Mouse (Mus musculus): ENCODE measurements at regions not wholly inside any gene's neighbourhood (a gene's known extent, or its start where the extent isn't known, plus 50 kb on each side); places are given as distances from the start of the nearest gene placed in this dataset.

DNA sequence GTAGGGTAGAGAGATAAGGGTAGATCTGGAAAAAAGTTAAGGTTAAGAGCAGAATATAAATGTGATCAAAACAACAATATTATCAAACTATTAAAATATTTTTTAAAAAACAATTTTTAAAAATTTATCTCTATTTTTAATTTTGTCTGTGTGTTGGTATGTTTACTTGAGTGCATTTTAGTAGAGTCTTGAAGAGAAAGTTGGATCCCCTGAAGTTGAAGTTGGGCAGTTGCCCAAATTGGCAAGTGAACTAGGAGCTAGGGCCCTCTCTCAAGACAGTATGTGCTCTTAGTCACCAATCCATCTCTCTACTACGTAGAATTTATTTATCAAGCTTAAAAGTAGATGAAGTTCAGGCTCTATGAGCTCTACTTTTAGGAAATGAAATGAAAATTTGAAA is 59.9 kb downstream of the Adamts1 start:
- Histone ChIP-seq H3K4me2 (no peak overlapping the region), H3K4me3 (no peak overlapping the region), H3K27me3 (no peaks in the 10 kb centered on the region), H3K4me1 (0 out of 2 replicates have a peak, but pooled peaks cover 6% of the 10 kb centered on the region), H3K9me3 (replicated peaks) (no peaks in the 10 kb centered on the region), H3K36me3 (ENCODE audit: poor library complexity, severe bottlenecking) (no peaks in the 10 kb centered on the region), H3K27ac (no peak overlapping the region), H3K9ac (no peak overlapping the region)
- no peak for ATAC-seq
- WGBS: 95% methylated on average over 1 of the region's 1 CpGs

DNA sequence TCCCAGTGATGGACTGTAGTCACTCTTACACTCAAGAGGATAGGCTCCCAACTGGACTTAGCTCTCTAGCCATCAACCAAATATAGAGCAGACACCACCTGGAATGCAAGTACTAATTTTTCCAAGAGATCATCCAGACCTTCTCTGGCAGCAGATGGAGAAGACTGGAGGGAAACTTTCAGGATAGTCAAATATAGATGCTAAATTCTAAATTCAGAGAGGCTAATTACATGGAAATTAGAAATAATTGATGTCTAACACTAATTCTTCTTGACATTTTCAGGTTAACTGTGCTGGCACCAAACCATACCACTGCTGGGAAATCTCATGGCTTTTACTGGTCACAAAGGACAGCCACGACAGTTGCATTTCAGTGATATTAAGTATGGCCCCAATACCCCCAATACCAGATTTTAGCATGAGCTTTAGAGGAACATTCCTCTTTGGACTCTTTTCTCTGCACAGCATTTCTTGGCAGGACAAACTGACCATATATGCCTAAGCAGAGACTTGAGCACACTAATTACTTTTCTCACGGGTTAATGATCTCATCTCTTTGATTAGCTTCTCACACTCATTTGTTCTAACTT is 64.2 kb downstream of the Adamts1 start:
- Histone ChIP-seq H3K27me3 (no peaks in the 10 kb centered on the region), H3K4me1 (no peaks in the 10 kb centered on the region), H3K9ac (no peak overlapping the region), H3K4me2 (no peak overlapping the region), H3K36me3 (ENCODE audit: poor library complexity, severe bottlenecking) (no peaks in the 10 kb centered on the region), H3K27ac (no peak overlapping the region), H3K4me3 (no peak overlapping the region), H3K9me3 (replicated peaks) (no peaks in the 10 kb centered on the region)
- WGBS: 77% methylated on average over 2 of the region's 2 CpGs
- no peak for ATAC-seq

DNA sequence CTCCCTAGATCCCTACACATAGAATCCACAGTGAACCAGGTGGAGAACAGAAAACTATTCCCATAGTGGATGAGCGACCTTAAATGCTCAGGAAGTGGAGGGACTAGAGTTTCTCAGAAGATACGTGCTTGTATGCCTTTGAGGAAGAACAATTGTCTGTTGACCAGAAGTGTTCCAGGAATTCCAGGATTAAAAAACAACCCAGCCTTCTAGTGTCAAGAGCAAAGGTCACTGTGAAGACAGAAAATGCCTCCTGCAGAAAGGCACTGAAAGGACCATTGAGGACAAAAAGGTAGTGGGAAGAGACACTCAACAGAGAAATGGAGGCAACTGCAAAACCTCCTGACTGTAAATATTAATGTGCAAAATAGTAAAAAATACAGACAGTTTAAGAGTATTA is 74.9 kb downstream of the Adamts1 start:
- WGBS: 82% methylated on average over 2 of the region's 2 CpGs
- no peak overlapping the region for H3K4me3 ChIP-seq
- no peak overlapping the region for H3K9ac ChIP-seq
- no peaks in the 10 kb centered on the region for H3K36me3 ChIP-seq (ENCODE audit: poor library complexity, severe bottlenecking)
- no peak overlapping the region for H3K27ac ChIP-seq
- H3K4me1 ChIP-seq: no peaks in the 10 kb centered on the region
- H3K27me3 ChIP-seq: no peaks in the 10 kb centered on the region
- H3K9me3 ChIP-seq (replicated peaks): no peaks in the 10 kb centered on the region
- no peak for ATAC-seq
- no peak overlapping the region for H3K4me2 ChIP-seq

- no peaks in the 10 kb centered on the region for H3K36me3 ChIP-seq (ENCODE audit: poor library complexity, severe bottlenecking)
- no peak overlapping the region for H3K4me2 ChIP-seq
- H3K4me3 ChIP-seq: no peak overlapping the region
- no peaks in the 10 kb centered on the region for H3K4me1 ChIP-seq
- peak; percentile 36; the same call in 1 of the 2 replicates for ATAC-seq
- no peak overlapping the region for H3K27ac ChIP-seq
- no peak overlapping the region for H3K9ac ChIP-seq
- no peaks in the 10 kb centered on the region for H3K27me3 ChIP-seq
- no peaks in the 10 kb centered on the region for H3K9me3 ChIP-seq (replicated peaks)
- WGBS: 74% methylated on average over 2 of the region's 2 CpGs
Observed at GRCm38 (mm10) chr16:85721968-85722367, 80.9 kb downstream of the Adamts1 start.

DNA sequence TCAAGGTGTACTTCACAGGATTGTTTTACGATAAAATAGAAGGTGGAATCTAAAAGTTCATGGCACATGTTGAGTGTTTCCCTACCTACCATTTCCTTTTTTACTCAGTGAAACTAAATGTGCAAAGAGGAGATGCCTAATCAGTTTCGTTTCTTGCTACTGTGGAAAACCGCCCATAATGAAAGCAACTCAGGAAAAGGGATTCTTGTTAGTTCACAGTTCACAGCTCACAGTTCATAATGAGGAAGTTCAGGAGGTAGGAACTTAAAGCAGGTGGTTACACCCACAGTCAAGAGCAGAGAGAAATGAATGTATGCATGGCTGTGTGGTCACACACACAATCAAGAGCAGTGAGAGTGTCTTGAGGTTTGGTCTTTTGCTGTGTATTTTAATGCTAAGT is 90.6 kb downstream of the Adamts1 start:
- H3K36me3 ChIP-seq (ENCODE audit: poor library complexity, severe bottlenecking): no peaks in the 10 kb centered on the region
- H3K27me3 ChIP-seq: no peaks in the 10 kb centered on the region
- no peaks in the 10 kb centered on the region for H3K4me1 ChIP-seq
- H3K4me2 ChIP-seq: no peak overlapping the region
- H3K9me3 ChIP-seq (replicated peaks): no peaks in the 10 kb centered on the region
- no peak overlapping the region for H3K4me3 ChIP-seq
- ATAC-seq: no peak
- H3K9ac ChIP-seq: no peak overlapping the region
- WGBS: 89% methylated on average over 3 of the region's 3 CpGs
- H3K27ac ChIP-seq: no peak overlapping the region

- H3K4me2 ChIP-seq: no peak overlapping the region
- no peaks in the 10 kb centered on the region for H3K27me3 ChIP-seq
- no peaks in the 10 kb centered on the region for H3K4me1 ChIP-seq
- H3K36me3 ChIP-seq (ENCODE audit: poor library complexity, severe bottlenecking): no peaks in the 10 kb centered on the region
- 90% methylated on average over 9 of the region's 9 CpGs for WGBS
- no peak for ATAC-seq
- no peak overlapping the region for H3K4me3 ChIP-seq
- no peak overlapping the region for H3K9ac ChIP-seq
- H3K27ac ChIP-seq: no peak overlapping the region
- no peaks in the 10 kb centered on the region for H3K9me3 ChIP-seq (replicated peaks)
Observed at GRCm38 (mm10) chr16:85704254-85705020, 98.5 kb downstream of the Adamts1 start.

- Histone ChIP-seq H3K27me3 (no peaks in the 10 kb centered on the region), H3K9me3 (replicated peaks) (no peaks in the 10 kb centered on the region)
- whole genome bisulfite sequencing: 91% methylated on average over 2 of the region's 2 CpGs
Observed at GRCm38 (mm10) chr16:85702889-85703480, 99.9 kb downstream of the Adamts1 start.

GRCm38 (mm10) chr16:85699329-85699728 is 103.6 kb downstream of the Adamts1 start:
- ATAC-seq: no peak
- Histone ChIP-seq H3K4me1 (no peaks in the 10 kb centered on the region), H3K9me3 (replicated peaks) (no peaks in the 10 kb centered on the region), H3K4me3 (no peak overlapping the region), H3K36me3 (ENCODE audit: poor library complexity, severe bottlenecking) (no peaks in the 10 kb centered on the region), H3K27ac (no peak overlapping the region), H3K4me2 (no peak overlapping the region), H3K27me3 (no peaks in the 10 kb centered on the region), H3K9ac (no peak overlapping the region)
- WGBS: 89% methylated on average over 4 of the region's 4 CpGs

More at GRCm38 (mm10) chr16:85702889-85703480, 99.9 kb downstream of the Adamts1 start:
- no peak overlapping the region for H3K27ac ChIP-seq
- H3K4me1 ChIP-seq: no peaks in the 10 kb centered on the region
- H3K36me3 ChIP-seq (ENCODE audit: poor library complexity, severe bottlenecking): no peaks in the 10 kb centered on the region
- H3K4me2 ChIP-seq: no peak overlapping the region
- H3K9ac ChIP-seq: no peak overlapping the region
- no peak overlapping the region for H3K4me3 ChIP-seq
- ATAC-seq: no peak

- ATAC-seq: no peak
- Histone ChIP-seq H3K36me3 (ENCODE audit: poor library complexity, severe bottlenecking) (no peaks in the 10 kb centered on the region), H3K9me3 (replicated peaks) (no peaks in the 10 kb centered on the region), H3K27me3 (no peaks in the 10 kb centered on the region), H3K4me3 (no peak overlapping the region), H3K27ac (no peak overlapping the region), H3K4me1 (0 out of 2 replicates have a peak, but pooled peaks cover 4% of the 10 kb centered on the region), H3K4me2 (no peak overlapping the region), H3K9ac (no peak overlapping the region)
- WGBS: 77% methylated on average over 2 of the region's 2 CpGs
Observed at GRCm38 (mm10) chr16:85682721-85683120, 120.2 kb downstream of the Adamts1 start.

DNA sequence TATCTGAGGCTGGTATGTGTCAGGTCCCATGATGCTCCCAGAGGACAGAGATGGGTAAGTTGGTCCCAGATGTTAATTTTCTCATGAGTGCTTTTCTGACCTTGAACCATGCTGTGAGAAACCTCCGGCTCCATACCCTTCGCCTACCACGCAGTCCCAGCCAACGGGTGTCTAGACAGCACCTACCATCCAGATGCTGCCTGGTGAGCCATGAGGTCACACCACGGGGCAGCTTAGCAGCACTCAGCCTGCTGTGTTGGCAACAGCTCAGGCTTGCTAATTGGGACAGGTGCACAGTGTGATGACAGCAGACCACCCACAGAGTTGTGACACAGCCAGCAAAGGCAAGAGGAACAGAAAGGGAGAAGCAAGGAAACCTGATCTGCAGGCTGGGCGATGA is 122.6 kb downstream of the Adamts1 start:
- no peak overlapping the region for H3K9ac ChIP-seq
- no peak overlapping the region for H3K4me3 ChIP-seq
- H3K4me2 ChIP-seq: no peak overlapping the region
- H3K4me1 ChIP-seq: 0 out of 2 replicates have a peak, but pooled peaks cover 4% of the 10 kb centered on the region
- H3K27me3 ChIP-seq: no peaks in the 10 kb centered on the region
- H3K9me3 ChIP-seq (replicated peaks): no peaks in the 10 kb centered on the region
- no peaks in the 10 kb centered on the region for H3K36me3 ChIP-seq (ENCODE audit: poor library complexity, severe bottlenecking)
- peak; percentile 68; the same call in 1 of the 2 replicates for ATAC-seq
- no peak overlapping the region for H3K27ac ChIP-seq
- 54% methylated on average over 6 of the region's 6 CpGs for WGBS

- Histone ChIP-seq H3K36me3 (ENCODE audit: poor library complexity, severe bottlenecking) (no peaks in the 10 kb centered on the region), H3K4me2 (no peak overlapping the region), H3K9ac (no peak overlapping the region), H3K4me1 (0 out of 2 replicates have a peak, but pooled peaks cover 4% of the 10 kb centered on the region), H3K27me3 (no peaks in the 10 kb centered on the region), H3K27ac (no peak overlapping the region), H3K4me3 (no peak overlapping the region), H3K9me3 (replicated peaks) (no peaks in the 10 kb centered on the region)
- 50% methylated on average over 1 of the region's 1 CpGs for WGBS
- ATAC-seq: no peak
Observed at GRCm38 (mm10) chr16:85678781-85679180, 124.1 kb downstream of the Adamts1 start.

DNA sequence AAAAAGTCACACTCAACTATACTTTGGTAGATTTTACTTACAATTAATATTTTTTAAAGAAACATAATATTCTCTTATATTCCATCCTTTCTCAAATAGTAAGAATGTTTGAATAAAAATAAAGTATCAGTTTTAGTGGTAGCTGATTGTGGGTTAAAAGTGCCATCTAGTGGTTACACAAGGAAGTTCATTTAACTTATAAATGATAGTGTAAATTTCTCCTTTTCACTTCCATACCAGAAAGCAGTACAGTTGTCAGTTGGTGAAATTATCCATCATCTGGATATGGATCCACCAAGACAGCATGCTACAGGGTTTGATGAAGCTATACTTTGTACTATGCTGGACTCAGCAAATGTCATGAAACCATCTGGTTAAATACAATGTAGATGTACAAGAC is 124.7 kb downstream of the Adamts1 start:
- Histone ChIP-seq H3K36me3 (ENCODE audit: poor library complexity, severe bottlenecking) (no peaks in the 10 kb centered on the region), H3K9ac (no peak overlapping the region), H3K4me2 (no peak overlapping the region), H3K9me3 (replicated peaks) (no peaks in the 10 kb centered on the region), H3K4me3 (no peak overlapping the region), H3K27me3 (no peaks in the 10 kb centered on the region), H3K4me1 (0 out of 2 replicates have a peak, but pooled peaks cover 4% of the 10 kb centered on the region), H3K27ac (no peak overlapping the region)
- peak; percentile 65 for ATAC-seq

All from forebrain, embryonic 13.5 days (tissue).